Mouse (Mus musculus) cerebellum, adult 9-10 months (tissue): ENCODE data around the gene Gal3st2c.
A peak's percentile ranks its signal among the peaks of the same experiment; 100 is the strongest.
"Not testable (repeated sequence)": the region's sequence is repeated elsewhere in the genome, so short reads cannot be mapped to it uniquely, and the experiment has no call there.

Source experiments
- DNase-seq: peaks from one replicate; pipeline ENCODE4 v3.0.0; 2022

Gal3st2c gene

GRCm38 (mm10) chr1:94051104-94051503, 60.8 kb downstream of the Gal3st2c start:
- no peak for DNase-seq

DNA sequence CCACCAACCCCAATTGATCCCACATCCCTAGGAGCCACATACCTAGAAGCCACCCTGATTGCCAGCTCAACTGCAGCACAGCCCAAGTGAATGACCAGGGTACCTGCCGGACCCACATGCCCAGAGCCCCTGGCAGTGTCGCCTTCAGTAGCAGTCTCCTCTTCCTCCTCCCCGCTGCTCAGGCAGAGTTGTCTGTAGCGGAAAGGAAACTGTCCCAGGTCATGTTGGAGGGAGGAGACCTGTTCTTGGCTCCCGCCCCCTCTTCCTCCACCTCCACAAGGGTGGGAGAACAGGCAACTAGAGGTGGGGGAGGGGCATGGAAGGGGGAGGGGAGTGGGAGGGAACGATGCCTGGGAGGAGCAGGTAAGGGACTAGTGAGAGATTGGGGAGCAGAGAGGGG, 62.1 kb downstream of the Gal3st2c start, which contains the start of gene Pdcd1:
Gene Pdcd1 (minus strand): TSS at position 181 of the 400 bp plus-strand sequence.
- DNase-seq = no peak

- DNase-seq = peak; percentile 17
Observed at GRCm38 (mm10) chr1:94053530-94054216, 63.4 kb downstream of the Gal3st2c start.

GRCm38 (mm10) chr1:94054481-94054880, 64.2 kb downstream of the Gal3st2c start:
- DNase-seq = no peak

- DNase-seq = no peak
Observed at GRCm38 (mm10) chr1:94055966-94056365, 65.7 kb downstream of the Gal3st2c start.

DNA sequence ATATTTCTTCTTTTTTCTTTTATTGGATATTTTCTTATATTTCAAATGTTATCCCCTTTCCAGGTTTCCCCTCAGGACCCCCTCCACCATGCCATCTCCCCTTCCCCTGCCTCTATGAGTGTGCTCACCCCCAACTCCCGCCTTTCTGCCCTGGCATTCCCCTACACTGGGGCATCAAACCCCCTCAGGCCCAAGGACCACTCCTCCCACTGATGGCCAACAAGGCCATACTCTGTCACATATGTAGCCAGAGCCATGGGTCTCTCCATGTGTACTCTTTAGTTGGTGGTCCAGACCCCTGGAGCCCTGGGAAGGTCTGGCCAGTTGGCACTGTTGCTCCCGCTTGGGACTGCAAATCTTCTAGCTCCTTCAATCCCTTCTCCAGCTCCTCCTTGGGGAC, 67.1 kb downstream of the Gal3st2c start:
- no peak for DNase-seq

DNA sequence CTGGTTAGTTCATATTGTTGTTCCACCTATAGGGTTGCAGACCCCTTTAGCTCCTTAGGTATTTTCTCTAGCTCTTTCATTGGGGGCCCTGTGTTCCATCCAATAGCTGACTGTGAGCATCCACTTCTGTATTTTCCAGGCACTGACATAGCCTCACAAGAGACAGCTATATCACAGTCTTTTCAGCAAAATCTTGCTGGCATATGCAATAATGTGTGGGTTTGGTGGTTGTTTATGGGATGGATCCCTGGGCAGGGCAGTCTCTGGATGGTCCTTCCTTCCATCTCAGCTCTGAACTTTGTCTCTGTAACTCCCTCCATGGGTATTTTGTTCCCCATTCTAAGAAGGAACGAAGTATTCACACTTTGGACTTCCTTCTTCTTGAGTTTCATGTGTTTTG, 68.0 kb downstream of the Gal3st2c start:
- not testable (repeated sequence) for DNase-seq
